Mouse (Mus musculus): ENCODE measurements around the gene Slc25a11. TPM values are rescaled to one million over a fixed set of nuclear protein-coding genes. Genes with fewer than 3 reads are reported as not detected.

Slc25a11 gene
- polyA plus RNA-seq (2012; fragmentation: generic; extraction: Trizol) = 136 TPM
- long read RNA-seq, experiment 1, transcript Slc25a11-201 (8 exons, 1,711 nt) = major isoform, 169 of 198 reads
- long read RNA-seq, experiment 1, partial matches to known transcripts = 13 of 198 reads
- long read RNA-seq, experiment 1, other reads (novel, unspliced or antisense) = 16 of 198 reads
- long read RNA-seq, experiment 2, transcript Slc25a11-201 (8 exons, 1,711 nt) = major isoform, 385 of 412 reads
- long read RNA-seq, experiment 2, partial matches to known transcripts = 1 of 412 reads
- long read RNA-seq, experiment 2, other reads (novel, unspliced or antisense) = 26 of 412 reads

DNA sequence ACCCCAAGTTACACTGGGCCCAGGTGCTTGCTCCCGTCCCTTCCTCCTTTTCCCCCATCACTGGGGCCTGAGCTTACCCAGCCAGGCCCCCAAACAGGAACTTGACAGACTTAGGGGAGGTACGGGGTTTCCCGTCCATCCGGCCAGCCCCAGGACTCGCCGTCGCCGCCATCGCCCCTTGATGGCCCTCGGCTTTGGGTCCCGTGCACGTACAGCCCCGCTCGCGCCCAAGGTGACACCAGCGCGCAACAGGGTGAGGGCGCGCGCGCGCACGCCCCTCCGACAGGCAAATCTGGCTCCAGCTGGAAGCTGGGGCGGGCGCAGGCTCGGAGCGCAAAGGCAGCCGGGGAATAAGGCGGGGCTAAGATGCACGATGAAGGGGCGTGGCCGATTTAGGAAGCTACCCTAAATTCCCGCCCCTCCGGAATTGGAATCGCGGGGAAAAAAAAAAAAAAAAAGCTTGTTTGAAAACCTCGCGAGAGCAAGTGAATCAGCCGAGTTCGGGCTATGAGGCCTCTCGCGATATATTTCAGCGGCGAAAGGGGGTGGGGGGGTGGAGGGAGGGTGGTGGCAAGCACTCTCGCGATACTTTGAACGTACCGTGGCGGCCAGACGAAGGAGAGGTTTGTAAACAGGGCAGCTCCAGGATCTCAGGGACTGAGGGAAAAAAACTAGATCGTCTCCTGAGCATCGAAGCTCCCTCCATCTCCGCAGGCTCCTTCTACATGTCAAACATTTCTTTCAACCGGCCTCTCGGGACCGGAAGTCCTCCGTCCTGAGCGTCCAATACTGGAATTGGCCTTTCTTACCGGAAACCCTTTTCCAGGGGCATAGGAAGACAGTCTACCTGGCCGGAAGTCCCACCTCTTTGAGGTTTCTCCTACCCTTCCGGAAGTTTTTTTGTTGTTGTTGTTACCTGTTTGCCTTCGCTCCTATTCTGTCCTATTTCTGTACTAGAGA is at the start of gene Slc25a11, which contains the start of gene Rnf167:
Gene Slc25a11, minus strand, starts transcription at position 789 of the 960 bp plus-strand sequence.
Gene Rnf167, plus strand, starts transcription at position 545 of the 960 bp plus-strand sequence.
- peaks cover 71% of the 10 kb centered on the region for H3K79me2 ChIP-seq (ENCODE audit: control insufficient read depth, insufficient read depth)

DNA sequence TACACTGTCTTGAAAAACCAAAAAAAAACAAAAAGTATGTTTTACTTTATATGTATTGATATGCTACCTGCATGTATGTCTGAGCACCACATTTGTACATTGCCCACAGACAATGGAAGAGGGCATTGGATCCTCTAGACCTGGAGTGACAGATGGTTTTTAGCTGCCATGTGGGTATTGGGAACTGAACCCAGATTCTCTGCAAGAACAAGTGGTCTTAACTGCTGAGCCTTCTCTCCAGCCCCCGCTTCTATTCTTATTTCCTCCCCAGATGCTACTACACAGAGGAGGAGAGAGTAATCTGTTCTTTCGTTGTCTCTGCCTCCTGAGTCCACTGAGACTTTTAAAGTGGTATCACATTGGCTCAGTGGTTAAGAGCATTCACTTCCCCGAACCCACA is 46.2 kb upstream of the Slc25a11 start:
- Histone ChIP-seq H3ac (ENCODE audit: control insufficient read depth, insufficient read length, low read depth) (no peak overlapping the region), H3K27me3 (ENCODE audit: control insufficient read depth, insufficient read depth, insufficient read length) (no peaks in the 10 kb centered on the region), H3K79me2 (ENCODE audit: control insufficient read depth, insufficient read depth) (peaks cover 3% of the 10 kb centered on the region), H3K79me3 (ENCODE audit: low read depth) (no peaks in the 10 kb centered on the region), H3K4me3 (ENCODE audit: insufficient read depth, poor library complexity, severe bottlenecking) (no peak overlapping the region), H3K36me3 (ENCODE audit: control insufficient read depth, insufficient read depth) (no peaks in the 10 kb centered on the region)
- TF ChIP-seq MYOD1 (IDR thresholded peaks at IDR 0.05; ENCODE audit: control insufficient read depth, insufficient read length, low read depth) (no peak), MAX (IDR thresholded peaks at IDR 0.05) (no peak), USF1 (IDR thresholded peaks at IDR 0.05; ENCODE audit: low read depth) (no peak), CEBPB (IDR thresholded peaks at IDR 0.05; ENCODE audit: low read depth) (no peak), FOSL1 (IDR thresholded peaks at IDR 0.05; ENCODE audit: insufficient read depth, low read length, poor library complexity, severe bottlenecking) (no peak), CTCF (IDR thresholded peaks at IDR 0.05; ENCODE audit: control insufficient read depth, insufficient read depth, insufficient read length) (no peak), MYOG (IDR thresholded peaks at IDR 0.05; ENCODE audit: control insufficient read depth, extremely low read depth, insufficient read length) (no peak)

More for the DNA sequence above, at the start of gene Slc25a11, which contains the start of gene Rnf167:
- TF ChIP-seq CEBPB (IDR thresholded peaks at IDR 0.05; ENCODE audit: low read depth) (no peak), CTCF (IDR thresholded peaks at IDR 0.05; ENCODE audit: control insufficient read depth, insufficient read depth, insufficient read length) (peak; percentile 21), MAX (IDR thresholded peaks at IDR 0.05) (peak; percentile 24), FOSL1 (IDR thresholded peaks at IDR 0.05; ENCODE audit: insufficient read depth, low read length, poor library complexity, severe bottlenecking) (no peak)
- Histone ChIP-seq H3ac (ENCODE audit: control insufficient read depth, insufficient read length, low read depth) (peak within 1 kb of the TSS; percentile 94), H3K36me3 (ENCODE audit: control insufficient read depth, insufficient read depth) (peaks cover 65% of the 10 kb centered on the region), H3K4me3 (ENCODE audit: insufficient read depth, poor library complexity, severe bottlenecking) (peak within 1 kb of the TSS; percentile 92), H3K79me3 (ENCODE audit: low read depth) (peaks cover 39% of the 10 kb centered on the region), H3K27me3 (ENCODE audit: control insufficient read depth, insufficient read depth, insufficient read length) (no peaks in the 10 kb centered on the region)

DNA sequence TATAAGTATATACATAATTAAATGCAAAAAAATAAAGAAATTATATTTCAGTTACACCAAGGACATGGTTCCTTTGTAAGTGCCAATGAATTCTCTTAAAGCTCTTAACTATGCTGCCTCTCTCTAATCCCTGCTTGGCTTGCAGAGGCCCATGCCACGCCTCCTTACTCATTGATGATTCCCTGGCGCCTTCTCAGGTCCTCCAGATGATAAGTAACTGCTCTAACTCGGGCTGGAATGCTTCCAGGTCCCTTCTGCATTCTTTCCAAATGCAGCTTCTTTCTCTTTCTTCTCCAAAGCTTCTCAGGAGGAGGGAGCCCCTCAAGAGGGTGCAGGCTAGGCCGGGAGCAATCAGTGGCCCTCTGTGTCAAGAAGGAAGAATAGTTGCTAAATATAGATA is 42.3 kb upstream of the Slc25a11 start:
- Histone ChIP-seq H3K79me3 (ENCODE audit: low read depth) (no peaks in the 10 kb centered on the region), H3ac (ENCODE audit: control insufficient read depth, insufficient read length, low read depth) (no peak overlapping the region), H3K4me3 (ENCODE audit: insufficient read depth, poor library complexity, severe bottlenecking) (no peak overlapping the region), H3K36me3 (ENCODE audit: control insufficient read depth, insufficient read depth) (peaks cover 8% of the 10 kb centered on the region), H3K27me3 (ENCODE audit: control insufficient read depth, insufficient read depth, insufficient read length) (no peaks in the 10 kb centered on the region), H3K79me2 (ENCODE audit: control insufficient read depth, insufficient read depth) (peaks cover 10% of the 10 kb centered on the region)
- TF ChIP-seq FOSL1 (IDR thresholded peaks at IDR 0.05; ENCODE audit: insufficient read depth, low read length, poor library complexity, severe bottlenecking) (no peak), USF1 (IDR thresholded peaks at IDR 0.05; ENCODE audit: low read depth) (no peak), CTCF (IDR thresholded peaks at IDR 0.05; ENCODE audit: control insufficient read depth, insufficient read depth, insufficient read length) (no peak), MYOG (IDR thresholded peaks at IDR 0.05; ENCODE audit: control insufficient read depth, extremely low read depth, insufficient read length) (no peak), CEBPB (IDR thresholded peaks at IDR 0.05; ENCODE audit: low read depth) (no peak), MYOD1 (IDR thresholded peaks at IDR 0.05; ENCODE audit: control insufficient read depth, insufficient read length, low read depth) (no peak), MAX (IDR thresholded peaks at IDR 0.05) (no peak)

DNA sequence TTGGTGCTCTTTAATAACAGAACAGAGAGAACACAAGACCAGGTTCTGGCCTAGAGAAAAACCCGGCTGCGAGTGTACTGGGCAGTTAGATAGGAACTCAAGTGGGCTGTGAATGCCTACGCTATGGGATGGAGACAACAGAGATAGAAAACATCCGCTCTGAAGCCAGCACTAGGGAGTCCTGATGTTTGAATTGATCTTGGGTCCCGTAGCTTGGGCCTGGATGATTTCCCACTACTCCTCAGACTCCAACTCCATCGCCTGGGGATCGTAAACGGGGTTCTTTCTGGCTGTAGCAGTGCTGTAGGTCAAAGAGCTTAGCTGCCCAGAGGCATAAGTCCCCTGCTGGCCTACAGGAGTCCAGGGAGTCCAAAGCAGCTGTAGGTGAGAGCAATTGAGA is 41.1 kb upstream of the Slc25a11 start:
- Histone ChIP-seq H3ac (ENCODE audit: control insufficient read depth, insufficient read length, low read depth) (peak overlapping the region; percentile 85), H3K79me2 (ENCODE audit: control insufficient read depth, insufficient read depth) (peaks cover 10% of the 10 kb centered on the region), H3K27me3 (ENCODE audit: control insufficient read depth, insufficient read depth, insufficient read length) (no peaks in the 10 kb centered on the region), H3K36me3 (ENCODE audit: control insufficient read depth, insufficient read depth) (peaks cover 19% of the 10 kb centered on the region), H3K4me3 (ENCODE audit: insufficient read depth, poor library complexity, severe bottlenecking) (peak overlapping the region; percentile 72), H3K79me3 (ENCODE audit: low read depth) (no peaks in the 10 kb centered on the region)
- TF ChIP-seq CEBPB (IDR thresholded peaks at IDR 0.05; ENCODE audit: low read depth) (no peak), FOSL1 (IDR thresholded peaks at IDR 0.05; ENCODE audit: insufficient read depth, low read length, poor library complexity, severe bottlenecking) (no peak), MYOG (IDR thresholded peaks at IDR 0.05; ENCODE audit: control insufficient read depth, extremely low read depth, insufficient read length) (no peak), MYOD1 (IDR thresholded peaks at IDR 0.05; ENCODE audit: control insufficient read depth, insufficient read length, low read depth) (no peak), CTCF (IDR thresholded peaks at IDR 0.05; ENCODE audit: control insufficient read depth, insufficient read depth, insufficient read length) (no peak), USF1 (IDR thresholded peaks at IDR 0.05; ENCODE audit: low read depth) (no peak), MAX (IDR thresholded peaks at IDR 0.05) (no peak)

DNA sequence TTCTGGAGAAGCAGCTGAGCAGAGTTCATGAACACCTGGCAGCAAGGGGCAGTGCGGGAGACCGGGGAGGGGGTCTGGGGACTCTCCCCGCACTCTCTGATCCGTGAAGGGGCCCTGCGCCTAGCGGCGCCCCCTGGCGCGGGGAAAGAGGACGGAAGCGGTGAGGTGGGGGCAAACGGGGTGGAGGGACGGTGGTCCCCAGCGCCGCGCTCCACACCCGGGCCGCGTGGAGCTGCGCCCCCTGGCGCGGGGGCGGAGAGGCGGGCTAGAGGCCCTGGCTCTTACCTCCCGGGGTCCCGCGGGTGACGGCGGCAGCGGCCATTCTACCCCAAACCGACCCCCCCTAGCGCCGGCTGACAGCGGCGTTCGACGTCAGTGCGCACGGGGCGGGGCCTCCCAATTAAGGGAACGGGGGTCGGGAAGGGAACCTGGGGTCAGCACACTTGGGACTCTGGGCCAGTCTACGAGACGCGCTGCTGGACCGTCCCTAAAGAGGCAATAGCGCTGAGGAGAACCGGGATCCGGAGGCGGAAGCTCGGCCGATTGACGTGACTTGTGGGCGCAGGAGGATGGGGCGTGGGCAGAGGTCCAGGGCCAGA is 40.4 kb upstream of the Slc25a11 start, which contains the start of gene Camta2:
Gene Camta2, minus strand, starts transcription at position 505 of the 599 bp plus-strand sequence.
- TF ChIP-seq MYOG (IDR thresholded peaks at IDR 0.05; ENCODE audit: control insufficient read depth, extremely low read depth, insufficient read length) (no peak), CTCF (IDR thresholded peaks at IDR 0.05; ENCODE audit: control insufficient read depth, insufficient read depth, insufficient read length) (peak; percentile 72)
- Histone ChIP-seq H3K36me3 (ENCODE audit: control insufficient read depth, insufficient read depth) (peaks cover 26% of the 10 kb centered on the region), H3ac (ENCODE audit: control insufficient read depth, insufficient read length, low read depth) (peak within 1 kb of the TSS; percentile 85), H3K79me2 (ENCODE audit: control insufficient read depth, insufficient read depth) (peaks cover 10% of the 10 kb centered on the region), H3K79me3 (ENCODE audit: low read depth) (no peaks in the 10 kb centered on the region), H3K4me3 (ENCODE audit: insufficient read depth, poor library complexity, severe bottlenecking) (peak within 1 kb of the TSS; percentile 72), H3K27me3 (ENCODE audit: control insufficient read depth, insufficient read depth, insufficient read length) (no peaks in the 10 kb centered on the region)
